Mouse (Mus musculus) c-Kit-positive CD71-positive TER-119-positive erythroid progenitor cells, embryonic 14.5 days (primary cell): ENCODE measurements around the gene Gm28919.
"Not testable (repeated sequence)": the region's sequence is repeated elsewhere in the genome, so short reads cannot be mapped to it uniquely, and the experiment has no call there.

Experiments used
- DNase-seq: peaks from one replicate; pipeline ENCODE4 v3.0.0-alpha.2; 2013; ENCODE audit warnings: low spot score

Gm28919 gene

GRCm38 (mm10) chrY:6583246-6583645 lies at the start of gene Gm28919:
Gm28919 (plus strand) TSS chrY:6583546.
- DNase-seq, result not testable (repeated sequence)
